ENCODE assay signal across 14 mouse cellular contexts in genomic region chr17:50432559-50432958, GRCm38 (mm10).
A peak's percentile ranks its signal among the peaks of the same experiment; 100 is the strongest.
DNase-seq lines count a peak whose midpoint lies in the region.
"Had no signal": no experiment of that assay in that cellular context is flagged by ENCODE, and none has a peak within 500 bp of the region (broad histone marks: within the 10 kb centered on the region; RNA-seq: fewer than 3 reads in every experiment).

No protein-coding gene starts in this region.

- DNase-seq in adrenal gland, adult (ENCODE audit: inconsistent age in 2 of 2, low spot score in 1 of 2): peak; percentile 49 to 50
- DNase-seq in adrenal gland, adult 8-10 months: no peak
- peak; percentile 47 for DNase-seq in heart, postnatal 4 days
- DNase-seq in heart, adult 9 months (ENCODE audit: low spot score in 2 of 2): no peak
- peak; percentile 15 for DNase-seq in lung, postnatal 10 days
- no peak for DNase-seq in lung, adult 18-20 months
- no peak for DNase-seq in adipocyte (ENCODE audit: low spot score)
- DNase-seq: cerebellum, adult 2 months; heart, postnatal 14 days; kidney, adult 11 months; kidney, postnatal 36 days; liver, postnatal 0 days; midbrain, embryonic 14.5 days; thymus, postnatal 14 days had no signal

Comparison
In these comparisons a context has a peak if more than half of its experiments do, and no peak if none do; other contexts are left out.
1. DNase-seq: peak in adrenal gland, adult (2 of 2), heart, postnatal 4 days (single experiment) and lung, postnatal 10 days (single experiment); none in adrenal gland, adult 8-10 months (single experiment), heart, adult 9 months (0 of 2), lung, adult 18-20 months (0 of 2) and adipocyte (single experiment).